Mouse (Mus musculus) spleen, adult 2 months (tissue): ENCODE measurements around the gene Tnp2.

Source experiments
- CTCF ChIP-seq: fragments of 200-500 bp; IDR thresholded peaks from 2 replicates; pipeline ENCODE4 v1.5.1; 2011; ENCODE audit warnings: mild to moderate bottlenecking, inconsistent platforms; ENCODE audit not compliant: insufficient read depth, insufficient read length, insufficient replicate concordance; ENCODE audit errors: extremely low read depth
- POLR2A ChIP-seq: fragments of 200-500 bp; IDR thresholded peaks from 2 replicates; pipeline ENCODE4 v1.6.1; 2011; ENCODE audit warnings: low read depth, low read length, inconsistent platforms

- TF ChIP-seq CTCF (no peak), POLR2A (no peak)
Observed at GRCm38 (mm10) chr16:10824536-10824935, 36.1 kb upstream of the Tnp2 start.
